Mouse (Mus musculus) heart, embryonic 14.5 days (tissue): Measurements from ENCODE around the gene Gm44965. TPM values are rescaled to one million over a fixed set of nuclear protein-coding genes. Genes with fewer than 3 reads are reported as not detected.

Source experiments
- ATAC-seq: fragments of 200-750 bp; cut with Nextera tagmentation; 2 replicates; pipeline ENCODE4 v1.8.0; 2017; ENCODE audit warnings: low read depth, moderate TSS enrichment; ENCODE audit not compliant: insufficient number of reproducible peaks, insufficient read depth, low FRiP score
- H3K27ac ChIP-seq, 2 experiments: fragments of 200-500 bp in 1 of 2; fragments of 300-500 bp in 1 of 2; sonication (generic) in 1 of 2; replicated peaks in 1 of 2; 2 replicates each; pipeline ENCODE4 v1.5.1; 2012 to 2014; ENCODE audit warnings: low read depth in 2 of 2, low read length in 2 of 2, control low read depth in 1 of 2, mild to moderate bottlenecking in 1 of 2, mixed read lengths in 1 of 2; ENCODE audit not compliant: control insufficient read depth in 1 of 2, insufficient read depth in 1 of 2
- H3K27me3 ChIP-seq: fragments of 300-500 bp; sonication (generic); 2 replicates; pipeline ENCODE4 v1.6.1; 2014; ENCODE audit warnings: mild to moderate bottlenecking, low read length, control low read depth; ENCODE audit not compliant: control insufficient read depth, insufficient read depth
- H3K36me3 ChIP-seq: fragments of 300-500 bp; sonication (generic); 2 replicates; pipeline ENCODE4 v1.6.1; 2014; ENCODE audit warnings: mild to moderate bottlenecking, control low read depth, low read length, mixed read lengths; ENCODE audit not compliant: control insufficient read depth, insufficient read depth
- H3K4me1 ChIP-seq, 2 experiments: fragments of 200-500 bp in 1 of 2; fragments of 300-500 bp in 1 of 2; sonication (generic) in 1 of 2; 2 replicates each; pipeline ENCODE4 v1.6.1; 2012 to 2014; ENCODE audit warnings: low read length in 2 of 2, control low read depth in 1 of 2, mixed read lengths in 1 of 2; ENCODE audit not compliant: control insufficient read depth in 2 of 2, insufficient read depth in 2 of 2
- H3K4me2 ChIP-seq: fragments of 300-500 bp; sonication (generic); 2 replicates; pipeline ENCODE4 v1.6.1; 2014; ENCODE audit warnings: mild to moderate bottlenecking, low read length
- H3K4me3 ChIP-seq, 2 experiments: fragments of 200-500 bp in 1 of 2; fragments of 300-500 bp in 1 of 2; sonication (generic) in 1 of 2; 2 replicates each; pipeline ENCODE4 v1.5.1; 2012 to 2014; ENCODE audit warnings: low read length in 2 of 2, mild to moderate bottlenecking in 2 of 2, control low read depth in 1 of 2, low read depth in 1 of 2, moderate library complexity in 1 of 2; ENCODE audit not compliant: control insufficient read depth in 1 of 2, insufficient read depth in 1 of 2
- H3K9ac ChIP-seq: fragments of 300-500 bp; sonication (generic); 2 replicates; pipeline ENCODE4 v1.6.1; 2014; ENCODE audit warnings: mild to moderate bottlenecking, low read length
- H3K9me3 ChIP-seq: fragments of 300-500 bp; sonication (generic); 2 replicates; pipeline ENCODE4 v1.6.1; 2016; ENCODE audit warnings: low read length, control low read depth; ENCODE audit not compliant: control insufficient read depth
- WGBS: fragments of 180-500 bp; shearing (Covaris S2); extraction: QIAGEN DNeasy Blood & Tissue Kit; methylation state at CpG from one replicate; pipeline ENCODE4 v1.1.7; 2014; 5-methylcytosine and 5-hydroxymethylcytosine counted together
- polyA plus RNA-seq: library from polyadenylated mRNA; unstranded; fragments of >200 nt; fragmentation: Nextera tagmentation; extraction: Ambion mirVana; gene quantifications from 2 replicates; pipeline ENCODE4 v1.2.1, GENCODE M21; 2014

Gm44965 gene
- polyA plus RNA-seq, 1 experiment from 2014 or later: 0.84 TPM

DNA sequence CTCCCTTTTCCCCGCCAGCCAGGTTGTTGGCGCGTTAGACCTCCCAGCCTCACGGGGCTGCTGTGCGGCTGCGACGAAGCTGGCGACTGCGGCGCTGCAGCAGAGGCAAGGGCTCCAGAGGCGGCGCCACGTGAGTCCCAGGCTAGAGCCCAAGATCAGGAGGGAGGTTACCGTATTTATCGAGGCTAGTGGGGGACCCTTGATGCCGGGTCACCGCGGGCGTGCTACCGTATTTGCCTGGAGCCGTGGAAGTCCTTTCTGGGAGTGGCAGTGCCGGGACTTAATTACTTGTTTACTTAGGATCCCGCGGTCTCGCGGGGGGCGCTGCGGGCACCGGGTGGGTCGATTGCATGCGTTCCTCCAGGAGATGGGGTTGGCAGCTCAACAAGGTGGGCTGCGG is 33.2 kb downstream of the Gm44965 start:
- peak overlapping the region; percentile 66 for H3K9ac ChIP-seq
- peaks cover 21% of the 10 kb centered on the region; the same call in 1 of the 2 replicates for H3K27me3 ChIP-seq
- H3K4me3 ChIP-seq: peak overlapping the region; percentile 49 to 56
- WGBS: 1% methylated on average over 32 of the region's 32 CpGs
- H3K4me1 ChIP-seq: peaks cover 17 to 20% of the 10 kb centered on the region in 2 experiments; a peak in 3 of 4 replicates
- H3K27ac ChIP-seq: no peak overlapping the region
- no peaks in the 10 kb centered on the region; the same call in 1 of the 2 replicates for H3K36me3 ChIP-seq
- ATAC-seq: no peak
- H3K9me3 ChIP-seq: no peaks in the 10 kb centered on the region
- H3K4me2 ChIP-seq: peak overlapping the region; percentile 92

GRCm38 (mm10) chr6:48627511-48627924 is 33.8 kb downstream of the Gm44965 start:
- Histone ChIP-seq H3K4me1 (peaks cover 17 to 20% of the 10 kb centered on the region in 2 experiments; a peak in 3 of 4 replicates), H3K27me3 (peaks cover 21% of the 10 kb centered on the region; the same call in 1 of the 2 replicates), H3K9me3 (no peaks in the 10 kb centered on the region), H3K4me3 (peak overlapping the region; percentile 49 to 56), H3K36me3 (no peaks in the 10 kb centered on the region), H3K9ac (peak overlapping the region; percentile 66; the same call in 1 of the 2 replicates), H3K4me2 (peak overlapping the region; percentile 92), H3K27ac (no peak overlapping the region)
- no peak for ATAC-seq
- 15% methylated on average over 7 of the region's 7 CpGs for WGBS

GRCm38 (mm10) chr6:48628377-48628776 is 34.6 kb downstream of the Gm44965 start:
- no peaks in the 10 kb centered on the region for H3K9me3 ChIP-seq
- H3K27ac ChIP-seq: no peak overlapping the region
- WGBS: 73% methylated on average over 3 of the region's 3 CpGs

GRCm38 (mm10) chr6:48628808-48629660 is 35.3 kb downstream of the Gm44965 start:
- peak overlapping the region; percentile 94 for H3K4me2 ChIP-seq
- peak overlapping the region; percentile 47 to 49 for H3K4me3 ChIP-seq
- H3K27me3 ChIP-seq: peaks cover 21% of the 10 kb centered on the region; the same call in 1 of the 2 replicates
- no peak overlapping the region for H3K27ac ChIP-seq
- H3K9ac ChIP-seq: peak overlapping the region; percentile 70
- H3K36me3 ChIP-seq: no peaks in the 10 kb centered on the region
- WGBS: 5% methylated on average over 53 of the region's 54 CpGs
- H3K4me1 ChIP-seq: peaks cover 17 to 20% of the 10 kb centered on the region in 2 experiments; a peak in 3 of 4 replicates
- ATAC-seq: 0 out of 2 replicates have a peak, but pooled peaks have one; percentile 13
- H3K9me3 ChIP-seq: no peaks in the 10 kb centered on the region

More at GRCm38 (mm10) chr6:48628377-48628776, 34.6 kb downstream of the Gm44965 start:
- H3K4me2 ChIP-seq: no peak overlapping the region
- peaks cover 21% of the 10 kb centered on the region; the same call in 1 of the 2 replicates for H3K27me3 ChIP-seq
- H3K4me3 ChIP-seq: no peak overlapping the region
- H3K36me3 ChIP-seq: no peaks in the 10 kb centered on the region
- no peak overlapping the region for H3K9ac ChIP-seq
- ATAC-seq: no peak
- peaks cover 17 to 20% of the 10 kb centered on the region in 2 experiments; a peak in 3 of 4 replicates for H3K4me1 ChIP-seq

GRCm38 (mm10) chr6:48629661-48630034 is 35.9 kb downstream of the Gm44965 start:
- ATAC-seq: no peak
- Histone ChIP-seq H3K27ac (no peak overlapping the region), H3K36me3 (no peaks in the 10 kb centered on the region), H3K4me3 (peak overlapping the region; percentile 47 to 49), H3K9ac (peak overlapping the region; percentile 70), H3K4me2 (peak overlapping the region; percentile 94), H3K4me1 (peaks cover 17 to 20% of the 10 kb centered on the region in 2 experiments; a peak in 3 of 4 replicates), H3K9me3 (no peaks in the 10 kb centered on the region), H3K27me3 (peaks cover 21% of the 10 kb centered on the region; the same call in 1 of the 2 replicates)
- WGBS: 13% methylated on average over 9 of the region's 13 CpGs

DNA sequence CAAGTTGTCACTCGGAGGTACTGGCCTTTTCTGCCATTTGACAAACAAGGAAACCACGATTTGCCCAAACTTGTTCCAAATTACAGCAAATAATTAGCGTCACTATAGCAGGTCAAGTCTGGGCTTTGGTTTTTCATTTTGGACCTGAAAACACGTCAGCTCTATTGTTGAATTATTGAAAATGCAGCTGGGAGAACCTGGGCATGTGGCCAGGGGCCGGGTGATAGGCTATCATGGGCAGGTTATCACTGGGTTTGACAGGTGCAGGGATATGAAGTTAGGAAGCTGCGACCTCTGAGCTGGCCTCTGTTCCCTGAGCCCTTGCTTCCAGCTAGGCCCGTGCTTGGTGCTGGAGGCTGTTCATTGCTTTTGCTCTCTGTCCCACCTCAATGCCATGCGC is 37.1 kb downstream of the Gm44965 start:
- 86% methylated on average over 8 of the region's 8 CpGs for WGBS
- no peak for ATAC-seq
- Histone ChIP-seq H3K27me3 (peaks cover 16% of the 10 kb centered on the region; the same call in 1 of the 2 replicates), H3K4me2 (no peak overlapping the region), H3K36me3 (no peaks in the 10 kb centered on the region), H3K9ac (no peak overlapping the region), H3K27ac (no peak overlapping the region), H3K4me1 (peaks cover 17 to 20% of the 10 kb centered on the region in 2 experiments; a peak in 3 of 4 replicates), H3K9me3 (no peaks in the 10 kb centered on the region), H3K4me3 (no peak overlapping the region)

- no peak overlapping the region for H3K4me2 ChIP-seq
- H3K36me3 ChIP-seq: no peaks in the 10 kb centered on the region
- H3K4me1 ChIP-seq: peaks cover 9 to 11% of the 10 kb centered on the region in 2 experiments
- no peak overlapping the region for H3K4me3 ChIP-seq
- WGBS: 88% methylated on average over 2 of the region's 2 CpGs
- no peaks in the 10 kb centered on the region for H3K9me3 ChIP-seq
- H3K9ac ChIP-seq: no peak overlapping the region
- H3K27ac ChIP-seq: no peak overlapping the region
- no peaks in the 10 kb centered on the region for H3K27me3 ChIP-seq
- no peak for ATAC-seq
Measured at GRCm38 (mm10) chr6:48635105-48635504, 41.4 kb downstream of the Gm44965 start.
